Mouse (Mus musculus) olfactory bulb, adult 2 months (tissue): ENCODE results near the gene Rab20.

ENCODE experiments used
- CTCF ChIP-seq: fragments of 200-500 bp; IDR thresholded peaks from 2 replicates; pipeline ENCODE4 v1.5.1; 2012; ENCODE audit warnings: low read depth, mild to moderate bottlenecking, low read length, moderate library complexity; ENCODE audit not compliant: insufficient read depth
- POLR2A ChIP-seq: fragments of 200-500 bp; IDR thresholded peaks from 2 replicates; pipeline ENCODE4 v1.6.1; 2012; ENCODE audit warnings: mild to moderate bottlenecking, low read depth, low read length, moderate library complexity; ENCODE audit not compliant: insufficient read depth

- TF ChIP-seq POLR2A (no peak), CTCF (no peak)
Measured at GRCm38 (mm10) chr8:11404614-11405013, 73.9 kb downstream of the Rab20 start.
